ENCODE assay signal across 8 mouse cellular contexts in the genomic region with DNA sequence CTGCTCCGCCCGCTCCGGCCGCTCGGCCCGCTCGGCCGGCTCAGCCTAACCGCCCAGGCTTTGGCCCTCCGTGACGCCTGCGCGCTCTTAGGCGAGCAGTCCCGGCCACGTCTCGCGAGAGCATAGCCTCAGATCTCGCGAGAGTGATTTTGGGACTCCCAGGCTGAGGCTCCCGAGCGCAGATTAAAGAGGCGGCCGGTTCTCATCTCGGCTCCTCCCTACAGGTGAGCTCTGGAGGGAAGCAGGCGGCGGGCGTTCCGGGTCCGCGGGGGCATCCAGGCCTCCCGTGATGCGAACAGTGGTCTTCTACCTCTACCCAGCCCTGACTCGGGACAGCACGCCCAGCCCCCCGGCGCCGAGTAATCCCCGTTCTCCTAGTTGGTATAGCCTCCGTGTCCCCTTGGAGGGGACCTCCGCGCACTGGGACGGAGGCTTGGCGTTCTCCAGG. TPM values are rescaled to one million over a fixed set of nuclear protein-coding genes. Genes with fewer than 3 reads are reported as not detected.
DNase-seq lines count a peak whose midpoint lies in the region; ATAC-seq lines count a peak whose summit lies in the region.

TSS of gene Ofd1 (minus strand) at position 89 of the 448 bp plus-strand sequence.

- H3K27me3 ChIP-seq in forebrain, embryonic 10.5 days (ENCODE audit: poor library complexity, severe bottlenecking) = peaks cover 94% of the 10 kb centered on the region
- H3K27me3 ChIP-seq in heart, embryonic 16.5 days (ENCODE audit: control insufficient read depth, insufficient read depth, low read length) = no peaks in the 10 kb centered on the region
- H3K27me3 ChIP-seq in liver, embryonic 15.5 days = no peaks in the 10 kb centered on the region; the same call in none of the 2 replicates
- peaks cover 9% of the 10 kb centered on the region; the same call in 1 of the 2 replicates for H3K27me3 ChIP-seq in neural tube, embryonic 12.5 days (replicated peaks)

- peak; percentile 99 for ATAC-seq in heart, embryonic 16.5 days (replicated peaks; ENCODE audit: extremely low read depth, insufficient read depth, low FRiP score)
- peak; percentile 99 for ATAC-seq in liver, embryonic 15.5 days (ENCODE audit: insufficient read depth)
- peak; percentile 99 for ATAC-seq in neural tube, embryonic 12.5 days (ENCODE audit: low FRiP score, low read depth)

- H3K4me2 ChIP-seq in heart, embryonic 16.5 days (ENCODE audit: low read depth, low read length) = peak within 1 kb of the TSS; percentile 76
- peak within 1 kb of the TSS; percentile 72 for H3K4me2 ChIP-seq in liver, embryonic 15.5 days
- H3K4me2 ChIP-seq in neural tube, embryonic 12.5 days (replicated peaks) = peak within 1 kb of the TSS; percentile 59

- 15% methylated on average over 44 of the region's 44 CpGs for WGBS in forebrain, embryonic 10.5 days
- 9% methylated on average over 44 of the region's 44 CpGs for WGBS in heart, embryonic 16.5 days
- WGBS in liver, embryonic 15.5 days (ENCODE audit: insufficient replicate concordance) = 11% methylated on average over 42 of the region's 44 CpGs
- WGBS in neural tube, embryonic 12.5 days = 14% methylated on average over 44 of the region's 44 CpGs

- peak; percentile 77 to 78 for DNase-seq in CD8-positive naive resting alpha-beta T cell, adult 2 months (ENCODE audit: low read depth in 2 of 2, low spot score in 2 of 2)
- DNase-seq in c-Kit-positive CD71-negative TER-119-negative erythroid progenitor cells, embryonic 14.5 days (ENCODE audit: low read depth) = peak; percentile 72
- DNase-seq in forebrain, embryonic 10.5 days (ENCODE audit: extremely low spot score, low spot score) = peak; percentile 78
- DNase-seq in kidney, postnatal 36 days = peak; percentile 92 to 94
- DNase-seq in telencephalon, adult 2 months (ENCODE audit: low read depth, low spot score) = peak; percentile 77

- peaks cover 11% of the 10 kb centered on the region for H3K4me1 ChIP-seq in forebrain, embryonic 10.5 days
- peaks cover 6% of the 10 kb centered on the region; the same call in 1 of the 2 replicates for H3K4me1 ChIP-seq in heart, embryonic 16.5 days (ENCODE audit: control insufficient read depth, insufficient read depth, low read length)
- H3K4me1 ChIP-seq in liver, embryonic 15.5 days (replicated peaks) = peaks cover 17% of the 10 kb centered on the region; the same call in 1 of the 2 replicates
- H3K4me1 ChIP-seq in neural tube, embryonic 12.5 days = no peaks in the 10 kb centered on the region

- H3K9me3 ChIP-seq in forebrain, embryonic 10.5 days = no peaks in the 10 kb centered on the region
- H3K9me3 ChIP-seq in heart, embryonic 16.5 days (replicated peaks; ENCODE audit: control insufficient read depth, low read length) = no peaks in the 10 kb centered on the region
- no peaks in the 10 kb centered on the region for H3K9me3 ChIP-seq in liver, embryonic 15.5 days (replicated peaks)
- H3K9me3 ChIP-seq in neural tube, embryonic 12.5 days = no peaks in the 10 kb centered on the region

- peak within 1 kb of the TSS; percentile 83 for H3K9ac ChIP-seq in heart, embryonic 16.5 days (ENCODE audit: low read length)
- peak within 1 kb of the TSS; percentile 74 for H3K9ac ChIP-seq in liver, embryonic 15.5 days
- H3K9ac ChIP-seq in neural tube, embryonic 12.5 days = peak within 1 kb of the TSS; percentile 73

- peak within 1 kb of the TSS; percentile 64 for H3K4me3 ChIP-seq in forebrain, embryonic 10.5 days
- peak within 1 kb of the TSS; percentile 60 for H3K4me3 ChIP-seq in heart, embryonic 16.5 days (ENCODE audit: low read length)
- peak within 1 kb of the TSS; percentile 70 for H3K4me3 ChIP-seq in liver, embryonic 15.5 days (replicated peaks)
- H3K4me3 ChIP-seq in neural tube, embryonic 12.5 days = peak within 1 kb of the TSS; percentile 57

- H3K36me3 ChIP-seq in forebrain, embryonic 10.5 days (replicated peaks) = no peaks in the 10 kb centered on the region
- no peaks in the 10 kb centered on the region for H3K36me3 ChIP-seq in heart, embryonic 16.5 days (ENCODE audit: control insufficient read depth, insufficient read depth)
- no peaks in the 10 kb centered on the region for H3K36me3 ChIP-seq in liver, embryonic 15.5 days (replicated peaks)
- no peaks in the 10 kb centered on the region for H3K36me3 ChIP-seq in neural tube, embryonic 12.5 days

- peak within 1 kb of the TSS; percentile 92 for H3K27ac ChIP-seq in forebrain, embryonic 10.5 days
- H3K27ac ChIP-seq in heart, embryonic 16.5 days (ENCODE audit: low read length) = peak within 1 kb of the TSS; percentile 80
- H3K27ac ChIP-seq in liver, embryonic 15.5 days (replicated peaks) = peak within 1 kb of the TSS; percentile 78
- H3K27ac ChIP-seq in neural tube, embryonic 12.5 days = no peak within 1 kb of the TSS

RNA-seq across cellular contexts. Expression of gene Ofd1, which starts in this region (rescaled TPM):
- polyA plus RNA-seq in forebrain, embryonic 10.5 days (2016; fragmentation: Nextera tagmentation; extraction: Ambion mirVana) = 6.7 and 7.2 TPM in 2 replicates
- 3.8 and 4.3 TPM in 2 replicates for polyA plus RNA-seq in heart, embryonic 16.5 days (2015; fragmentation: Nextera tagmentation; extraction: Ambion mirVana)
- polyA plus RNA-seq in liver, embryonic 15.5 days (2015; fragmentation: Nextera tagmentation; extraction: Ambion mirVana) = 2.1 and 2.2 TPM in 2 replicates
- polyA plus RNA-seq in neural tube, embryonic 12.5 days (2016; fragmentation: Nextera tagmentation; extraction: Ambion mirVana) = 8.7 and 9.5 TPM in 2 replicates
